8 mouse cellular contexts compared by ENCODE assay signal in genomic region chr14:6605004-6605403, GRCm38 (mm10). TPM values are rescaled to one million over a fixed set of nuclear protein-coding genes. Genes with fewer than 3 reads are reported as not detected.
A peak's percentile ranks its signal among the peaks of the same experiment; 100 is the strongest.
DNase-seq lines count a peak whose midpoint lies in the region; ATAC-seq and TF ChIP-seq lines count a peak whose summit lies in the region.
"Not testable (repeated sequence)": the region's sequence is repeated elsewhere in the genome, so short reads cannot be mapped to it uniquely, and the experiment has no call there.
"Had no signal": no experiment of that assay in that cellular context is flagged by ENCODE, and none has a peak within 500 bp of the region (broad histone marks: within the 10 kb centered on the region; RNA-seq: fewer than 3 reads in every experiment).

No protein-coding gene starts in this region.

- not testable (repeated sequence) for H3K9ac ChIP-seq in liver, embryonic 12.5 days; midbrain, embryonic 14.5 days (replicated peaks; ENCODE audit: low read length)

- H3K36me3 ChIP-seq in hindbrain, embryonic 10.5 days; liver, embryonic 12.5 days; midbrain, embryonic 14.5 days (ENCODE audit: control insufficient read depth, insufficient read depth, low read length); small intestine, adult 2 months (ENCODE audit: control insufficient read depth, insufficient read depth, low read length): not testable (repeated sequence)

- not testable (repeated sequence) for H3K9me3 ChIP-seq in hindbrain, embryonic 10.5 days; liver, embryonic 12.5 days (replicated peaks); midbrain, embryonic 14.5 days (ENCODE audit: control insufficient read depth, low read length)

- H3K4me2 ChIP-seq in liver, embryonic 12.5 days: peak overlapping the region; percentile 48
- H3K4me2 ChIP-seq in midbrain, embryonic 14.5 days (ENCODE audit: low read length): peak overlapping the region; percentile 61

- peak overlapping the region; percentile 50 for H3K4me3 ChIP-seq in hindbrain, embryonic 10.5 days
- H3K4me3 ChIP-seq in liver, embryonic 12.5 days: not testable (repeated sequence)
- peak overlapping the region; percentile 36 for H3K4me3 ChIP-seq in midbrain, embryonic 14.5 days (replicated peaks; ENCODE audit: low read depth, low read length)
- H3K4me3 ChIP-seq in small intestine, adult 2 months (ENCODE audit: low read depth, low read length): peak overlapping the region; percentile 28; the same call in 1 of the 2 replicates

- H3K27ac ChIP-seq in hindbrain, embryonic 10.5 days: peak overlapping the region; percentile 40; the same call in 1 of the 2 replicates
- H3K27ac ChIP-seq in liver, embryonic 12.5 days; midbrain, embryonic 14.5 days (replicated peaks; ENCODE audit: low read depth, low read length); small intestine, adult 2 months (ENCODE audit: insufficient read depth, low read depth, low read length): not testable (repeated sequence)

- not testable (repeated sequence) for TF ChIP-seq CTCF in small intestine, adult 2 months (IDR thresholded peaks at IDR 0.05; ENCODE audit: extremely low read depth, insufficient read length, insufficient replicate concordance, low read depth, low read length)

- DNase-seq in cerebellum, postnatal 36 days: peak; percentile 2 to 11
- peak; percentile 1 for DNase-seq in forelimb bud, embryonic 11.5 days (ENCODE audit: low read depth, low spot score)
- DNase-seq in hindbrain, embryonic 10.5 days (ENCODE audit: low spot score): peak; percentile 58
- peak; percentile 41 to 54 for DNase-seq in kidney, postnatal 4 days
- DNase-seq in midbrain, embryonic 14.5 days: peak; percentile 76

- ATAC-seq in liver, embryonic 12.5 days; midbrain, embryonic 14.5 days (ENCODE audit: low FRiP score, low TSS enrichment): not testable (repeated sequence)

- H3K27me3 ChIP-seq in hindbrain, embryonic 10.5 days (ENCODE audit: insufficient read depth, poor library complexity, severe bottlenecking); liver, embryonic 12.5 days (replicated peaks); midbrain, embryonic 14.5 days (ENCODE audit: control insufficient read depth, insufficient read depth, low read length); small intestine, adult 2 months (ENCODE audit: control insufficient read depth, insufficient read depth, low read length): not testable (repeated sequence)

- TF ChIP-seq POLR2A in small intestine, adult 2 months (IDR thresholded peaks at IDR 0.05; ENCODE audit: low read depth, low read length): not testable (repeated sequence)

- not testable (repeated sequence) for H3K4me1 ChIP-seq in hindbrain, embryonic 10.5 days (replicated peaks); liver, embryonic 12.5 days; midbrain, embryonic 14.5 days (ENCODE audit: control insufficient read depth, insufficient read depth, low read length); small intestine, adult 2 months (ENCODE audit: control insufficient read depth, insufficient read depth, insufficient read length, low read length)

- WGBS in hindbrain, embryonic 10.5 days: 3% methylated on average over 19 of the region's 20 CpGs
- WGBS in liver, embryonic 12.5 days (ENCODE audit: insufficient replicate concordance): 3% methylated on average over 10 of the region's 20 CpGs
- 2% methylated on average over 19 of the region's 20 CpGs for WGBS in midbrain, embryonic 14.5 days
- WGBS in small intestine, adult 2 months: 3% methylated on average over 16 of the region's 20 CpGs

RNA-seq across cellular contexts. Expression of gene Gm3629, which starts 14.6 kb away (rescaled TPM):
- polyA plus RNA-seq in hindbrain, embryonic 10.5 days (2016; fragmentation: Nextera tagmentation; extraction: Ambion mirVana): 0.34 TPM in 1 of 2 replicates, not detected in the other
- not detected in 2 replicates for polyA plus RNA-seq in liver, embryonic 12.5 days (2016; fragmentation: Nextera tagmentation; extraction: Ambion mirVana)
- polyA plus RNA-seq in midbrain, embryonic 14.5 days (2014; fragmentation: Nextera tagmentation; extraction: Ambion mirVana): 0.97 and 1.4 TPM in 2 replicates
- polyA plus RNA-seq in small intestine, adult 2 months (2012; rRNA removed): not detected in 2 replicates
- polyA plus RNA-seq: Patski had no signal

RNA-seq across cellular contexts. Expression of gene Gm3460, which starts 17.2 kb away (rescaled TPM):
- polyA plus RNA-seq in hindbrain, embryonic 10.5 days (2016; fragmentation: Nextera tagmentation; extraction: Ambion mirVana): not detected in 2 replicates
- not detected in 2 replicates for polyA plus RNA-seq in liver, embryonic 12.5 days (2016; fragmentation: Nextera tagmentation; extraction: Ambion mirVana)
- polyA plus RNA-seq in midbrain, embryonic 14.5 days (2014; fragmentation: Nextera tagmentation; extraction: Ambion mirVana): 0.43 TPM in 1 of 2 replicates, not detected in the other
- polyA plus RNA-seq in small intestine, adult 2 months (2012; rRNA removed): not detected in 2 replicates
- polyA plus RNA-seq: Patski had no signal

Comparison
In these comparisons a context has a peak if more than half of its experiments do, and no peak if none do; other contexts are left out.
1. DNase-seq: peak in every context shown above with its lines; median percentile 76 in midbrain, embryonic 14.5 days; 58 in hindbrain, embryonic 10.5 days; 48 in kidney, postnatal 4 days; 6 in cerebellum, postnatal 36 days; 1 in forelimb bud, embryonic 11.5 days.